ENCODE assay signal across 13 mouse cellular contexts in genomic region chr10:118045427-118045826, GRCm38 (mm10).
"Had no signal": no experiment of that assay in that cellular context is flagged by ENCODE, and none has a peak within 500 bp of the region (broad histone marks: within the 10 kb centered on the region; RNA-seq: fewer than 3 reads in every experiment).

No protein-coding gene starts in this region.

- H3K4me2 ChIP-seq: limb, embryonic 15.5 days; liver, embryonic 12.5 days; lung, embryonic 14.5 days; neural tube, embryonic 12.5 days had no signal

- H3K27ac ChIP-seq: limb, embryonic 15.5 days; liver, embryonic 12.5 days; macrophage; neural tube, embryonic 12.5 days had no signal

- H3K36me3 ChIP-seq: limb, embryonic 15.5 days; liver, embryonic 12.5 days; neural tube, embryonic 12.5 days had no signal

- H3K4me1 ChIP-seq: neural tube, embryonic 12.5 days had no signal

- H3K9me3 ChIP-seq: limb, embryonic 15.5 days; liver, embryonic 12.5 days; neural tube, embryonic 12.5 days had no signal

- H3K9ac ChIP-seq: limb, embryonic 15.5 days; liver, embryonic 12.5 days; lung, embryonic 14.5 days; neural tube, embryonic 12.5 days had no signal

- DNase-seq: kidney, postnatal 10 days; kidney, postnatal 4 days; left cerebral cortex, postnatal 4 days; lung, embryonic 14.5 days; lung, postnatal 14 days; spleen, adult 18-20 months; thymus, adult 18-20 months; thymus, postnatal 14 days had no signal

- H3K4me3 ChIP-seq: limb, embryonic 15.5 days; liver, embryonic 12.5 days; megakaryocyte, embryonic 14.5 days; neural tube, embryonic 12.5 days had no signal

- ATAC-seq: liver, embryonic 12.5 days had no signal

- H3K27me3 ChIP-seq: limb, embryonic 15.5 days; liver, embryonic 12.5 days; megakaryocyte, embryonic 14.5 days; neural tube, embryonic 12.5 days had no signal
